Mouse (Mus musculus) splenic B cell, adult 2 months (primary cell): ENCODE measurements at regions not wholly inside any gene's neighbourhood (a gene's known extent, or its start where the extent isn't known, plus 50 kb on each side); places are given as distances from the start of the nearest gene placed in this dataset.

Experiments used
- DNase-seq: peaks from one replicate; pipeline ENCODE4 v3.0.0-alpha.2; 2011; ENCODE audit warnings: low read depth, low spot score
- H3K27me3 ChIP-seq: 2 replicates; pipeline ENCODE4 v1.6.1; 2012; ENCODE audit warnings: mild to moderate bottlenecking, low read length, moderate library complexity, mixed read lengths; ENCODE audit not compliant: control insufficient read depth, poor library complexity, insufficient read depth, severe bottlenecking
- H3K36me3 ChIP-seq: 2 replicates; pipeline ENCODE4 v1.6.1; 2012; ENCODE audit warnings: mild to moderate bottlenecking, low read length, moderate library complexity, mixed read lengths; ENCODE audit not compliant: control insufficient read depth, poor library complexity, insufficient read depth, severe bottlenecking

DNA sequence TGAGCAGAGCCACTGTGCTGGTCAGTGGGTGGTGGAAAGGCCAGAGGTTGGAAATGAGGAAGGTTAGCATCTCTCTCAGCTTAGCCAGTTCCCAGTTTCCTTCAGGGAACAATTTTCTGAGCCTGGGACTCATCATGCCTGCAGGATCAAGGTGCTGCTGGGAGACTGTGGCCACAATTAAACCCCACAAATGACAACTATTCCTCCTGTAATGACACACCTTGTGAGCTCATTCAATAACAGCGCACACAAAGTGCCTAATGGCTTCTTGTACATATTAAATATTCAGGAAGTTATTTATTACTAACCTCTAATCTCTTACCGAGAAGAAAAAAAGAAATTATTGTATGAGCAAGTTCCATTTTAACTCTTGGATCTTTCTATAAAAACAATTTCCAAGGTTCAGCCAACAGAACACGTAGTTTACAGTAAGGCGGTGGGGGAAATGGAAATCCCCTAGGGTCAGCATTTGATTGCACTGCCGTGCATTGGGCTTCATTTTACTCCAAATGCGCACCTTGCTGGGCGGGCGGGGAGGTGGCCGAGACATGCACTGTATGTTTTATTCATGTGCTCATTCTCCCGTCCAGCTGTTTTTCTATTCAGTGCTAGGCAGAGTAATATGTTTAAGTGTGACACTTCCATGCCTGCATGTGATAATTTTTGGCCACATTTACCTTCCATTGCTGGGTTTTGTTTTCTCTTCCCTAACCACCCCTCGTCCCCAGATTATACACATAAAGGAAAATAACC is 75.4 kb downstream of the Gm11983 start:
- Histone ChIP-seq H3K36me3 (no peaks in the 10 kb centered on the region), H3K27me3 (no peaks in the 10 kb centered on the region)
- no peak for DNase-seq

DNA sequence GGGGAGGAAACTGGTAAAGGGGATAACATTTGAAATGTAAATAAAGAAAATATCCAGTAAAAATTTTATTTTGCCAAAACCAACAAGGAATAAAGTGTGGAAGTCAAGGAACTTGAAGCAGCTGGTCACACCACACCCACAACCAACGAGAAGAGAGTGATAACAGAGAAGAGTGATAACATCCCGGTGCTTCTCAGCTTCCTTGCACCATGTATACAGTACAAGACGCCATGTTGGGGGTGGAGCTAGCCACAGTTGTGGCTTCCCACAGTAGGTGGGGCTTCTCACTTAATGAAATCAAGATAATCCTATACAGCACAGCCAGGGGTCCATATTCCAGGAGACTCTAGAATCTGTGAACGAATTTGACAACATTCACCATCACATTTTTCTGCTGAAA is 77.9 kb downstream of the Gm11983 start:
- H3K27me3 ChIP-seq, result no peaks in the 10 kb centered on the region
- no peaks in the 10 kb centered on the region for H3K36me3 ChIP-seq
- no peak for DNase-seq

DNA sequence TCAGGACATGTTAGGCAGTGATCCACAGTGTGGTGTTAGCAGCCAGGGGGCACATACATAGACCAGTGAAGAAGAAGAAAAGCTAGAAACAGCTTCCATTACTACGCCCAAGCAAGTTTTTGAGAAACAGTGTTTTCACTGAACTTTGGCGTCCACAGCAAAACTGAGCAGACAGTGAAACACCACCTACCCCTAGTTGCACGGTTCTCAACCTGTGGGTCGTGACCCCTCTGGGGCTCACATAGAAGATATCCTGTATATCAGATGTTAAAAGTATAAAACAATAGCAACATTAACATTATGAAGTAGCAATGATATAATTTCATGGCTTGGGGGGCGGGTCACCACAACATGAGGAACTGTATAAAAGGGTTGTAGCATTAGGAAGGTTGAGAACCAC is 81.1 kb downstream of the Ramp3 start:
- Histone ChIP-seq H3K27me3 (no peaks in the 10 kb centered on the region), H3K36me3 (no peaks in the 10 kb centered on the region)
- DNase-seq, result no peak

DNA sequence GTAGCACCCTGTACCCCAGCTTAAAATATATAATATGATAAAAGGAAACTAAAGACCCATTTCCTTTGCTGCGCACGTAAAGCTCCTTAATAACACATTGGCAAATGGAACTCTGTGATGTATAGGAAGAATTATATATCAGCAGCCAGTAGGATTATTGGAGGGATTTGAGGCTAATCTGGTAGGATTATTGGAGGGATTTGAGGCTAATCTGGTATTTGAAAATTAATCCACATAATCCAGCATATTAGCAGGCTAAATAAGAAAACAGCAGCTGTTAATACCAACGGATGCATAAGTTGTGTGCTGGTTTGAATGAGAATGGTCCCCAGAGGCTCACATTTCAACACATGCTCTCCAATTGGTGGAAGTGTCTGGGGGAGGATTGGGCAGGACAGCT is 80.3 kb downstream of the Ramp3 start:
- Histone ChIP-seq H3K36me3 (no peaks in the 10 kb centered on the region), H3K27me3 (no peaks in the 10 kb centered on the region)
- DNase-seq, result no peak

DNA sequence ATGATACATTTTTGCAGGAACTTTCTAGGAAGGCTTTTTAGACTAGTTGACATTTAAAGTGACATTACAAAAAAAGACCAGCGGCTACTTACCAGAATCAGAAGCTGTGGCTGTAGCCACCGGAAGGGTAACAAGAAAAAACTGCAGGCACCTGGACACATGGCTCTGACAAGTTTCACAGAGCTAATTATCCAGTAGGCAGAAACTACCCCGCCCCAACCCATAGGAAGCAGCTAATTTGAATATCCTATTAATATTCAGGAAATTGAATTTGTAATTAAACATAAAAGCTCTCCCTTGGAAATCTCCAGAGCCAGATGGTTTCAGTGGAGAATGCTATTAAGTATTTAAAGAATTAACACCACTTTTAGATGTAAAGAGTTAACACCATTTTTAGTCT is 79.8 kb downstream of the Ramp3 start:
- DNase-seq, result no peak
- no peaks in the 10 kb centered on the region for H3K36me3 ChIP-seq
- H3K27me3 ChIP-seq, result no peaks in the 10 kb centered on the region

DNA sequence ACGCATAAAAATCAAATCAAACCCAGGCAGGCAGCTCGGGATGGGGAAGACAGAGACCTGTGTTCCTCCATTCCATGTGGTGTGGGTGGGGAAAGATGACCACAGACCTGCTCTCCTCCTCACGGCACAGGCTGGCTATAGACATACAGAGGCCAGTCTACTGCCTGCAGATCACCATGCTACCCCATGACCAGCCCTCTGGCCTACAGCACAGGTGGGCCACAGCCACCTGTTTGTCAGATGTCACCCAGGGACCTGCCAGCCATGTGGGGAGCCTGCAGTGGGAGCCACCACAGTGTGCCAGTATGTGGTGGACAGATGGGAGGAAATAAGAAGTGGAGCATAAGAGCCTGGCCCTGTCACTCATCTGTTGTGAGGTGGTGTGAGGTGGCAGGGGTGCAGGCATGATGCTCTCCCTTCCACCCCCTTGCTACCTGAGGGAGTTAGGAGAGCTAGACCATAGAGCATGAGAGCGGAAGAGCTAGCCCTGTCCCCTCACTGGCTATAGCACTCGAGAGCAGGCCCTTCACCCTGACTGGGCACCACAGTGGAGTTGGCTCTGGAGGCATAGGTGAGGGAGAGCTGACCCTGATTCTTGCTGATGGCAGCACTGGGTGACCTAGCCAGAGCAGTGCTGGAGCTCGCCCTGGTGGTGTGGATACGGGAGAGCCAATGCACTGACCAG is 76.6 kb downstream of the Ramp3 start:
- Histone ChIP-seq H3K27me3 (no peaks in the 10 kb centered on the region), H3K36me3 (no peaks in the 10 kb centered on the region)
- no peak for DNase-seq

DNA sequence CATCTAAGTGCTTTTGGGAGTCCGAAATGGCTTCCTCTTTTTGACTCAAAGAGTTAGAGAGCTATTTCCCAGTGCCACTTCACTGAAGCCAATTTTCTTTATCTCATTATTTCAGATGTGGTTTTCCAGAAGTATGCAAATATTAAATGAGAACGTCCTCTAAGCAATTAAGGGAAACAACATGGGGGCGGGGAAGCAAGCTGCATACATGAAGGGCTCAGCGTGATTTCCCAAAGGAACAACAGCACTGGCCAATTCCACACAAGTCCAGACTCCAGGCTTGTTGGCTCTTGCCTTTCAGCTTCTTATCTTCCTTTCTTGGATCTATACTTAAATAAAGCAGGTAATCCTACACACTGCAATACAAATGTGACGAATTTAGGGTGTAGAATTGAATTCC is 73.2 kb downstream of the Ramp3 start:
- DNase-seq, result no peak
- no peaks in the 10 kb centered on the region for H3K36me3 ChIP-seq
- H3K27me3 ChIP-seq, result no peaks in the 10 kb centered on the region
